Mouse (Mus musculus): Measurements from ENCODE around the gene Car5a.

- TF ChIP-seq POLR2A (IDR thresholded peaks at IDR 0.05; ENCODE audit: insufficient read depth, low read depth, low read length) = no peak
- TF ChIP-seq CTCF (IDR thresholded peaks at IDR 0.05; ENCODE audit: insufficient read depth, low read depth, low read length) = no peak
These were observed 18.2 kb upstream of the Car5a start for GRCm38 (mm10) chr8:121962892-121963291.

Data from olfactory bulb, adult 2 months (tissue).